Mouse (Mus musculus) stomach, postnatal 0 days (tissue): ENCODE results near the gene Tcf7l1.

Experiments
- CTCF ChIP-seq: IDR thresholded peaks from 2 replicates; pipeline ENCODE4 v1.5.1; 2016; ENCODE audit warnings: antibody characterized with exemption, low read depth, mild to moderate bottlenecking, moderate library complexity
- EP300 ChIP-seq: optimal IDR thresholded peaks from 2 replicates; pipeline ENCODE3; 2016; ENCODE audit warnings: antibody characterized with exemption

DNA sequence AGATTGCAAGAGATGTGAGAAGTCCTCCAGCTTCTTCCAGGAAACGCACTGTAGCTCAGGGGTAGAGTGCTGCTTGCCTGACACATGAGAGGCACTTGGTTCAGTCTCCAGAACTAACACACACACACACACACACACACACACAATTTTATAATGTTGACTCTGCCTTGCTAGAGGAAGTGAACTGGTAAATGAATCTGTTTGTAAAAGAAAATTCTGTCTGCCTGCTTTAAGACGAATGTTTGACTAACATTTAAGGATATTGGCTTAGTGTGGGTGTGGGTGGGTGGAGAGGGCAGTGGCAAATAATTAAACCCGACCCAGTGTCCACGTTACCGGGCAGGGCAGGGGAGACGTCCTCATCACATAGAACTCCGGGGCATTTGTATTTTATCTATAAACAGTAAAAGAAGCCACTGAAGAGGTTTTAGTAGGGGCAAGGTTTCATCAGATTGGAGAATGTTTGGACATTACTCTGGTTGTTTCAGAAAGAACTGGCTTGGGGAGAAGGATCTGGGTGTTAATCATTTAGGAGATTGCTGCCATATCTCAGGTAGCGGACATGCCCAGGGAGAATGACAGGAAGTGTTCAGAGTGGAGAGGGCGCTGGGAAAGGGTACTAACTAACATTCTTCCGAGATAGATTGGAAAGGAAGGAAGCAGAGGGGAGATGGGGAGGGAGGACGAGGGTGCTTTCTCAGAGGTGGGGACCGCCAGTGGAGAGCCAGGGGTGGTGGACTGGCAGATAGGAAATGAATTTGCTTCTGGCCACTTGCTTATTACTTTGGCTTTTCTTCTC lies 169.1 kb downstream of the Tcf7l1 start:
- TF ChIP-seq CTCF (no peak), EP300 (no peak)
